Mouse (Mus musculus) liver, embryonic 13.5 days (tissue): ENCODE measurements around the gene Dennd6a. TPM values are rescaled to one million over a fixed set of nuclear protein-coding genes. Genes with fewer than 3 reads are reported as not detected.
A peak's percentile ranks its signal among the peaks of the same experiment; 100 is the strongest.

Source experiments
- ATAC-seq: fragments of 200-750 bp; cut with Nextera tagmentation; 2 replicates; pipeline ENCODE4 v1.8.0; 2017; ENCODE audit warnings: low read depth, mild to moderate bottlenecking, moderate number of reproducible peaks, moderate library complexity
- DNase-seq: peaks from one replicate; pipeline ENCODE4 v3.0.0; 2022
- H3K27ac ChIP-seq: fragments of 300-500 bp; sonication (generic); 2 replicates; pipeline ENCODE4 v1.5.1; 2015; ENCODE audit warnings: moderate library complexity, mild to moderate bottlenecking, inconsistent platforms
- H3K27me3 ChIP-seq: fragments of 300-500 bp; sonication (generic); 2 replicates; pipeline ENCODE4 v1.6.1; 2015; ENCODE audit warnings: mild to moderate bottlenecking, inconsistent platforms
- H3K36me3 ChIP-seq: fragments of 300-500 bp; sonication (generic); 2 replicates; pipeline ENCODE4 v1.6.1; 2015; ENCODE audit warnings: mild to moderate bottlenecking, inconsistent platforms
- H3K4me1 ChIP-seq: fragments of 300-500 bp; sonication (generic); replicated peaks from 2 replicates; pipeline ENCODE4 v1.6.1; 2015; ENCODE audit warnings: inconsistent platforms
- H3K4me2 ChIP-seq: fragments of 300-500 bp; sonication (generic); 2 replicates; pipeline ENCODE4 v1.6.1; 2015; ENCODE audit warnings: inconsistent platforms, mild to moderate bottlenecking, moderate library complexity
- H3K4me3 ChIP-seq: fragments of 300-500 bp; sonication (generic); replicated peaks from 2 replicates; pipeline ENCODE4 v1.5.1; 2015; ENCODE audit warnings: mild to moderate bottlenecking, inconsistent platforms
- H3K9ac ChIP-seq: fragments of 300-500 bp; sonication (generic); 2 replicates; pipeline ENCODE4 v1.6.1; 2015; ENCODE audit warnings: mild to moderate bottlenecking, inconsistent platforms
- H3K9me3 ChIP-seq: fragments of 300-500 bp; sonication (generic); replicated peaks from 2 replicates; pipeline ENCODE4 v1.6.1; 2016; ENCODE audit warnings: inconsistent platforms
- WGBS: fragments of 180-500 bp; shearing (Covaris S2); methylation state at CpG from one replicate; pipeline ENCODE4 v1.1.7; 2015; ENCODE audit not compliant: insufficient replicate concordance; 5-methylcytosine and 5-hydroxymethylcytosine counted together
- polyA plus RNA-seq: library from polyadenylated mRNA; unstranded; fragments of >200 nt; fragmentation: Nextera tagmentation; extraction: Ambion mirVana; gene quantifications from 2 replicates; pipeline ENCODE4 v1.2.1, GENCODE M21; 2015

Gene Dennd6a
- polyA plus RNA-seq, 1 experiment from 2014 or later = 12.4 TPM

DNA sequence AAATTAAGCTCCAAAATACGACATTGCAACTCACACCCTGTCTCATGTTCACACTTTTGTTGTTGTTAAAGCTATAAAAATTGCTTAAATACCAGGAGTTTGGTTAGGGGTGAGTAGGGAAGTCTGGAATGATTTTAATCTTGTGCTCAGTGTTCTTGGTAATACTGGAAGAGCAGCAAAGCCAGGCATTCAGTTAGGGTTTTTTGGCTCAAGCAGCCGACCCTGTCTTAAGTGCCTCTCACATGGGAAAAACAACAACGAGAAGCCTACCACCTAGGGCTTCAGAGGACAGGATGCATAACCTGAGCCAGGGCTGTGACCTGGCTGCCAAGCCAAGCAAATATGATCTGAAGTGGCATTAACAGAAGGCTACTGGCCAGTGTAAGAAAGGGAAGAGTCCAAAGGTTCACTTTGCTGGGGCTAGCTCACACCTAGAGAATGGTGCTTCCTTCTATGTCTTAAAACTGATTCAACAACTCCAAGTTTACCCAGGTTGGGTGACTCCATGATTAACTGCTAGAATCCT, 2.7 kb downstream of the Dennd6a start:
- Histone ChIP-seq H3K4me3 (no peak overlapping the region), H3K9ac (no peak overlapping the region), H3K27ac (no peak overlapping the region), H3K4me1 (peaks cover 28% of the 10 kb centered on the region), H3K9me3 (no peaks in the 10 kb centered on the region), H3K36me3 (no peaks in the 10 kb centered on the region), H3K4me2 (no peak overlapping the region), H3K27me3 (no peaks in the 10 kb centered on the region)
- DNase-seq = no peak
- no peak for ATAC-seq
- 67% methylated on average over 3 of the region's 3 CpGs for WGBS

DNA sequence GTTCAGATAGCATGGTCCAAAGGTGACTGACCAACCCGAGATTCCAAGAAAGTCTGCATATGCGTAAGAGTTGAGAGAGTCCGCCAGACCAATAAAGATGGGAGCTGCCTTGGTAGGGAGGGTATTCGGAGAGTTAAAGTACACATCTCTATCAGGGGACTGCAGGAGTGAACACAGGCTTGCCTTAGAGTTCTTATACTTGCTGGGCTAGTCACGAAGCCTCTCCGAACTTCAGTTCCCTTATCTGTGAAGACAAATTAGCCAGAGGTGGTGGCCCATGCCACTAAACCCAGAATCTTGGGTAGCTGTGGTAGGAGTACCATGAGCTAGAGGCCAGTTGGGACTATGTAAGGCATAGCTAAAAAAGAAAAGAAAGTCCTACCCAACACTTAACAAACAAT, 5.1 kb downstream of the Dennd6a start:
- peak; percentile 60 for ATAC-seq
- H3K4me3 ChIP-seq = peak overlapping the region; percentile 85
- peak overlapping the region; percentile 98 for H3K27ac ChIP-seq
- H3K9me3 ChIP-seq = no peaks in the 10 kb centered on the region
- no peaks in the 10 kb centered on the region for H3K27me3 ChIP-seq
- H3K4me1 ChIP-seq = peaks cover 33% of the 10 kb centered on the region
- H3K36me3 ChIP-seq = peaks cover 6% of the 10 kb centered on the region
- H3K4me2 ChIP-seq = peak overlapping the region; percentile 88
- peak; percentile 55 for DNase-seq
- peak overlapping the region; percentile 96; the same call in 1 of the 2 replicates for H3K9ac ChIP-seq
- 20% methylated on average over 6 of the region's 6 CpGs for WGBS

- Histone ChIP-seq H3K27me3 (no peaks in the 10 kb centered on the region), H3K9ac (peak overlapping the region; percentile 96), H3K4me1 (peaks cover 36% of the 10 kb centered on the region), H3K27ac (peak overlapping the region; percentile 98), H3K9me3 (no peaks in the 10 kb centered on the region), H3K4me2 (peak overlapping the region; percentile 88), H3K36me3 (peaks cover 6% of the 10 kb centered on the region), H3K4me3 (peak overlapping the region; percentile 85)
- DNase-seq = peak; percentile 92
- WGBS = under 1% methylated on average over 72 of the region's 79 CpGs
- ATAC-seq = peak; percentile 94
Measured at GRCm38 (mm10) chr14:26579346-26580343, 6.0 kb downstream of the Dennd6a start.

DNA sequence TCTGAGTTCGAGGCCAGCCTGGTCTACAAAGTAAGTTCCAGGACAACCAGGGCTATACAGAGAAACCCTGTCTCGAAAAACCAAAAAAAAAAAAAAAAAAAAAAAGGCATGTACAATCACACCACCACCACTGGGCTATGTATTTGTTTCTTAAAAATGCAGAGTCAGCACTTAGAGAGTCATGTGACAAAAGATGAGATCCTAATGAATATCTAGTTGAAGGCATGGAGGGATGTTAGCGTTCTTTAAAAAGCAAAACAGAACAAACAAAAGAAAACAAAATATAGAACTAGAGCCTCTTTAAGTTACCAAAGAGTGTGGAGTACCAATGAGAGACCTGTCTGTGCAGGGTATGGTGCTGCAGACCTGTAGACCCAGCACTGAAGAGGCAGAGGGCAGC, 10.0 kb downstream of the Dennd6a start:
- peaks cover 10% of the 10 kb centered on the region for H3K36me3 ChIP-seq
- DNase-seq (no peak), ATAC-seq (no peak)
- no peak overlapping the region for H3K4me2 ChIP-seq
- H3K4me3 ChIP-seq = no peak overlapping the region
- WGBS = 79% methylated on average over 3 of the region's 3 CpGs
- peaks cover 62% of the 10 kb centered on the region for H3K4me1 ChIP-seq
- peak overlapping the region; percentile 53; the same call in 1 of the 2 replicates for H3K27ac ChIP-seq
- H3K9ac ChIP-seq = no peak overlapping the region
- no peaks in the 10 kb centered on the region for H3K27me3 ChIP-seq
- no peaks in the 10 kb centered on the region for H3K9me3 ChIP-seq

DNA sequence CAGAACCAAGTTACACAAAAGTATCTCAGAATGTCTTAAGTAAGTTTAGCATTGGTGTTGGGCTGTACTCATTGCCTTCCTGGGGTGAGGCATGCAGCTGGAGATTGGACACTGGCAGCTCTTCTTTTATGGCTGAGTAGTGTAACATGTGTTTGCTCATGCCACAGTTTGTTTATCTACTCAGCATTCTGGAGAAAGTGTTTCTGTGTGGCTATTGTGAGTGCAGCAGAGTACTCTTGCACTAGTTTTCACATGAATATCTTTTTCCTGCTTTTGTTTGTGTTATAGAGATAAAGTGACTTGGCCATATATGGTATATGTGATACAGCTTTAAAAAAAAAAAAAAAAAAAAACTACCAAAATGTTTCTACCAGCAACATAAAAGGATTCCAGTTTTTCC, 13.5 kb downstream of the Dennd6a start:
- Histone ChIP-seq H3K9ac (no peak overlapping the region; the same call in 1 of the 2 replicates), H3K27me3 (no peaks in the 10 kb centered on the region), H3K4me3 (no peak overlapping the region), H3K36me3 (peaks cover 8% of the 10 kb centered on the region), H3K27ac (peak overlapping the region; percentile 76), H3K9me3 (no peaks in the 10 kb centered on the region), H3K4me2 (peak overlapping the region; percentile 35), H3K4me1 (peaks cover 64% of the 10 kb centered on the region)
- ATAC-seq (peak; percentile 81), DNase-seq (peak; percentile 31)

DNA sequence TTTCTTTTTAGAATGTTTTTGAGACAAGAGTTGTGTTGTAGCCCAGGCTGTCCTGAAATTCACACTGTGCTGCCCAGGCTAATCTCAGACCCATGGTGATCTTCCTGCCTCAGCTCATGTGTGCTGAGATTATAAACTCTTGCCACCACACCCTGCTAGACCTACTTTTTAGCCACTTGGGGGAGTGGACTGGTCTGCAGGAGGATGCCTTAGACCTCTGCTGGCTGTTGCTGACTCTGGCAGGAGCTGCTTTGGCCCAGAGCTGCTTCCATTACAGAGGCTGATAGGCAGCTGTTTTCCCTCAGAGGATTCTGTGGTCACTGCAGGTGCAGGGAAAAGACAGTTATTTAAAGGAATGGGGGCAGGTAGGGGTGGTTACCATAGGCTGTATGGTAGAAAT, 17.7 kb downstream of the Dennd6a start:
- Histone ChIP-seq H3K36me3 (0 out of 2 replicates have a peak, but pooled peaks cover 3% of the 10 kb centered on the region), H3K4me1 (peaks cover 78% of the 10 kb centered on the region), H3K4me3 (no peak overlapping the region), H3K4me2 (no peak overlapping the region), H3K9me3 (no peaks in the 10 kb centered on the region), H3K9ac (no peak overlapping the region), H3K27me3 (no peaks in the 10 kb centered on the region), H3K27ac (peak overlapping the region; percentile 44)
- peak; percentile 23 for DNase-seq
- ATAC-seq = no peak

GRCm38 (mm10) chr14:26593281-26593895, 19.7 kb downstream of the Dennd6a start:
- DNase-seq = no peak
- 23% methylated on average over 2 of the region's 2 CpGs for WGBS
- peak overlapping the region; percentile 90 for H3K27ac ChIP-seq

DNA sequence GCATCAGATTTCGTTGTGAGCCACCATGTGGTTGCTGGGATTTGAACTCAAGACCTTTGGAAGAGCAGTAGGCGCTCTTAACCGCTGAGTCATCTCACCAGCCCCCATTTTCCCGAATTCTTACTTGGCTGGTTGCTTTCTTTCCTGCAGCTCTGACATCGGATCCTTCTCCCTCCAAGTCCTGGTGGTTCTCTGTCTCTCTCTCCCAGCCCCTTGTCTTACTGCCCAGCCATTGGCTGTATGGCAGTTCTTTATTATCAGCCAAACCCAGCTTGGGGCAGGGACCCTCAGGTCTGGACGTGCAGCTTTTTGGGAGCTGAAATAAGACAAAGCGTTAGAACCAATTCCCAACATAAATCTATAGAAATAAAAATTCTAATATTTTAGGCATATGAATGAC, 21.5 kb downstream of the Dennd6a start:
- peak overlapping the region; percentile 18 for H3K4me3 ChIP-seq
- no peaks in the 10 kb centered on the region for H3K27me3 ChIP-seq
- peak overlapping the region; percentile 50 for H3K4me2 ChIP-seq
- peak; percentile 63 for DNase-seq
- H3K9me3 ChIP-seq = no peaks in the 10 kb centered on the region
- H3K36me3 ChIP-seq = peaks cover 29% of the 10 kb centered on the region
- ATAC-seq = peak; percentile 86
- peak overlapping the region; percentile 47; the same call in 1 of the 2 replicates for H3K9ac ChIP-seq
- H3K4me1 ChIP-seq = peaks cover 58% of the 10 kb centered on the region
- 23% methylated on average over 7 of the region's 7 CpGs for WGBS
- peak overlapping the region; percentile 90 for H3K27ac ChIP-seq

More at GRCm38 (mm10) chr14:26593281-26593895, 19.7 kb downstream of the Dennd6a start:
- Histone ChIP-seq H3K4me3 (no peak overlapping the region), H3K9ac (peak overlapping the region; percentile 33; the same call in 1 of the 2 replicates), H3K9me3 (no peaks in the 10 kb centered on the region), H3K4me2 (peak overlapping the region; percentile 18; the same call in 1 of the 2 replicates), H3K36me3 (peaks cover 20% of the 10 kb centered on the region), H3K4me1 (peaks cover 69% of the 10 kb centered on the region), H3K27me3 (no peaks in the 10 kb centered on the region)
- ATAC-seq = peak; percentile 54

- Histone ChIP-seq H3K27ac (peak overlapping the region; percentile 90), H3K4me1 (peaks cover 57% of the 10 kb centered on the region), H3K36me3 (peaks cover 30% of the 10 kb centered on the region), H3K9me3 (no peaks in the 10 kb centered on the region), H3K9ac (peak overlapping the region; percentile 49; the same call in 1 of the 2 replicates), H3K4me2 (peak overlapping the region; percentile 50), H3K4me3 (no peak overlapping the region), H3K27me3 (no peaks in the 10 kb centered on the region)
- ATAC-seq = peak; percentile 75
- DNase-seq = peak; percentile 31
- WGBS = 14% methylated on average over 5 of the region's 5 CpGs
Measured at GRCm38 (mm10) chr14:26595695-26596365, 22.2 kb downstream of the Dennd6a start.

DNA sequence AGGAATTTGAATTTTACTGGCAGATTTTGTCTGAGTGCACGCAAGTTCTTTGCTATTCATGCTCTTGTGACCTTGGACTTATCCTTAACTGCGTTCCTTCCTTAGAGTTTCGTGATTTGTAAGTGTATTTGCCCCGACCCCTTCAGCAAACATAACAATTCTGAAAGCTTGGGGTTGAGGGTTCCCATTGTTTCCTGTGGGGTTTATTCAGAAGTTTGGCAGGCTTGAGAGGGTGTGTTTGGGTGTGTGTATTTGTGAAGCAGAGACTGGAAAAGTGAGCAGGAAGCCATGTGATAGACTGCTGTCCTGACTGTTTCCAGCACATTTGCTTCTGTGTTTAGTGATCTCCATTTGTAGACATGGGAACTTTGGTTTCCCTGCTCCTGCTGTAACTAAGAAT, 31.7 kb downstream of the Dennd6a start:
- Histone ChIP-seq H3K9ac (no peak overlapping the region), H3K9me3 (no peaks in the 10 kb centered on the region), H3K36me3 (peaks cover 62% of the 10 kb centered on the region), H3K4me2 (no peak overlapping the region), H3K27ac (no peak overlapping the region), H3K27me3 (no peaks in the 10 kb centered on the region), H3K4me1 (0 out of 2 replicates have a peak, but pooled peaks cover 2% of the 10 kb centered on the region), H3K4me3 (no peak overlapping the region)
- WGBS = 79% methylated on average over 4 of the region's 4 CpGs
- ATAC-seq = no peak
- no peak for DNase-seq

DNA sequence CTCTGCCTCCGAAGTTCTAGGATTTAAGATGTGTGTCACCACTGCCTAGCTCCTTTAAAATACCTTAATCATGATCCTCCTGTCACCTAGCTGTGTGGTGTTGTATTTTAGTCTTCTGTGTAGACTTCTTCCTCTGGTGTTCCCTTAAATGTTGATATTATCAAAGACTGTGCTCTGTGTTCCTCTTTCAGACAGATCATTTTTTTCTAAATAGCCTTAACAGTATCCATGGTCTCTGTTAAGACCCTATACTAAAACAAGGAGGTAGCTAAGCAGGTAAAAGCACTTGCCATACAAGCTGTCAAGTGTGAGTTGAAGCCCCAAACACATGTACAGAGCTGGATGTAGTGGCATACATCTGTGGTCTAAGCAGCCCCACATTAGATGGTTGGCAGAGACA, 36.0 kb downstream of the Dennd6a start:
- H3K4me2 ChIP-seq = no peak overlapping the region
- no peak for DNase-seq
- H3K9ac ChIP-seq = no peak overlapping the region
- ATAC-seq = no peak
- H3K4me1 ChIP-seq = 0 out of 2 replicates have a peak, but pooled peaks cover 2% of the 10 kb centered on the region
- H3K4me3 ChIP-seq = no peak overlapping the region
- no peaks in the 10 kb centered on the region for H3K9me3 ChIP-seq
- H3K27me3 ChIP-seq = no peaks in the 10 kb centered on the region
- H3K27ac ChIP-seq = no peak overlapping the region
- 61% methylated on average over 1 of the region's 1 CpGs for WGBS
- H3K36me3 ChIP-seq = peaks cover 57% of the 10 kb centered on the region
